Comparison of ENCODE assay signal across 24 mouse cellular contexts in genomic region chr3:105359636-105360035, GRCm38 (mm10).
DNase-seq lines count a peak whose midpoint lies in the region; ATAC-seq and TF ChIP-seq lines count a peak whose summit lies in the region.
"Had no signal": no experiment of that assay in that cellular context is flagged by ENCODE, and none has a peak within 500 bp of the region (broad histone marks: within the 10 kb centered on the region; RNA-seq: fewer than 3 reads in every experiment).

No protein-coding gene starts in this region.

- peaks cover 18% of the 10 kb centered on the region for H3K4me1 ChIP-seq in hindbrain, embryonic 12.5 days
- H3K4me1 ChIP-seq in neural tube, embryonic 11.5 days (ENCODE audit: control insufficient read depth, insufficient read depth, low read length), result no peaks in the 10 kb centered on the region
- H3K4me1 ChIP-seq in midbrain, postnatal 0 days (ENCODE audit: insufficient read depth, low read length), result peaks cover 6% of the 10 kb centered on the region; the same call in 1 of the 2 replicates
- H3K4me1 ChIP-seq: embryonic facial prominence, embryonic 13.5 days; limb, embryonic 12.5 days; liver, embryonic 13.5 days had no signal

- H3K27ac ChIP-seq in layer of hippocampus, adult 2 months, result peak overlapping the region; percentile 53; the same call in 1 of the 2 replicates
- peak overlapping the region; percentile 24; the same call in 1 of the 2 replicates for H3K27ac ChIP-seq in hindbrain, embryonic 12.5 days
- H3K27ac ChIP-seq in neural tube, embryonic 11.5 days (ENCODE audit: low read depth, low read length), result no peak overlapping the region
- H3K27ac ChIP-seq in midbrain, postnatal 0 days (ENCODE audit: low read depth, low read length), result no peak overlapping the region
- H3K27ac ChIP-seq: embryonic facial prominence, embryonic 13.5 days; heart, adult 2 months; limb, embryonic 12.5 days; liver, embryonic 13.5 days had no signal

- H3K4me3 ChIP-seq in layer of hippocampus, adult 2 months, result no peak overlapping the region
- H3K4me3 ChIP-seq in hindbrain, embryonic 12.5 days, result no peak overlapping the region
- no peak overlapping the region for H3K4me3 ChIP-seq in neural tube, embryonic 11.5 days (ENCODE audit: low read depth, low read length)
- H3K4me3 ChIP-seq in midbrain, postnatal 0 days (ENCODE audit: low read depth, low read length), result no peak overlapping the region
- H3K4me3 ChIP-seq: embryonic facial prominence, embryonic 13.5 days; heart, adult 2 months; limb, embryonic 12.5 days; liver, embryonic 13.5 days had no signal

- 39% methylated on average over 3 of the region's 3 CpGs for WGBS in hindbrain, embryonic 12.5 days
- WGBS in neural tube, embryonic 11.5 days, result 38% methylated on average over 3 of the region's 3 CpGs
- WGBS in midbrain, postnatal 0 days, result 48% methylated on average over 3 of the region's 3 CpGs

- H3K27me3 ChIP-seq in hindbrain, embryonic 12.5 days, result no peaks in the 10 kb centered on the region
- H3K27me3 ChIP-seq in neural tube, embryonic 11.5 days (ENCODE audit: control insufficient read depth, insufficient read depth, low read length), result no peaks in the 10 kb centered on the region
- no peaks in the 10 kb centered on the region for H3K27me3 ChIP-seq in midbrain, postnatal 0 days (ENCODE audit: insufficient read depth, low read length)
- H3K27me3 ChIP-seq: embryonic facial prominence, embryonic 13.5 days; limb, embryonic 12.5 days; liver, embryonic 13.5 days had no signal

- no peak overlapping the region for H3K9ac ChIP-seq in hindbrain, embryonic 12.5 days
- H3K9ac ChIP-seq in neural tube, embryonic 11.5 days (ENCODE audit: low read length), result no peak overlapping the region
- no peak overlapping the region for H3K9ac ChIP-seq in midbrain, postnatal 0 days (replicated peaks; ENCODE audit: low read length, poor library complexity, severe bottlenecking)
- H3K9ac ChIP-seq: embryonic facial prominence, embryonic 13.5 days; limb, embryonic 12.5 days; liver, embryonic 13.5 days; lung, embryonic 14.5 days had no signal

- peak; percentile 66; the same call in 1 of the 2 replicates for ATAC-seq in hindbrain, embryonic 12.5 days (ENCODE audit: low FRiP score)
- peak; percentile 41; the same call in 1 of the 2 replicates for ATAC-seq in neural tube, embryonic 11.5 days (ENCODE audit: insufficient read depth, low FRiP score, low TSS enrichment)
- no peak for ATAC-seq in midbrain, postnatal 0 days (ENCODE audit: low FRiP score)
- ATAC-seq: activated CD4-positive, CD25-positive, alpha-beta regulatory T cell, adult 4 months had no signal

- H3K36me3 ChIP-seq in hindbrain, embryonic 12.5 days, result no peaks in the 10 kb centered on the region
- H3K36me3 ChIP-seq in neural tube, embryonic 11.5 days (ENCODE audit: control insufficient read depth, insufficient read depth, low read length), result no peaks in the 10 kb centered on the region
- no peaks in the 10 kb centered on the region for H3K36me3 ChIP-seq in midbrain, postnatal 0 days (ENCODE audit: insufficient read depth, low read length)
- H3K36me3 ChIP-seq: embryonic facial prominence, embryonic 13.5 days; G1E; limb, embryonic 12.5 days; liver, embryonic 13.5 days had no signal

- peak; percentile 31 for DNase-seq in embryo, embryonic 11 days
- no peak for DNase-seq in embryo, embryonic 9.5 days (ENCODE audit: extremely low spot score)
- DNase-seq in layer of hippocampus, adult 2 months (ENCODE audit: low spot score in 2 of 2), result peak in 1 of 2 experiments; percentile 23
- DNase-seq in layer of hippocampus, postnatal 14 days (ENCODE audit: low spot score in 2 of 2), result no peak
- peak; percentile 22 for DNase-seq in neural tube, embryonic 11.5 days (ENCODE audit: low spot score)
- DNase-seq in gastrocnemius, postnatal 4 days (ENCODE audit: low spot score in 2 of 2), result no peak
- no peak for DNase-seq in midbrain, postnatal 0 days (ENCODE audit: low spot score)
- DNase-seq: adrenal gland, postnatal 10 days; cerebellum, adult 11 months; cerebellum, postnatal 36 days; gastrocnemius, postnatal 10 days; heart, adult 2 months; kidney, postnatal 36 days; layer of hippocampus, adult 9-11 months; liver, embryonic 13.5 days; lung, embryonic 14.5 days; lung, postnatal 36 days; right cerebral cortex, postnatal 4 days; thymus, adult 2 months had no signal

- H3K4me2 ChIP-seq in hindbrain, embryonic 12.5 days (replicated peaks), result no peak overlapping the region
- no peak overlapping the region for H3K4me2 ChIP-seq in neural tube, embryonic 11.5 days (ENCODE audit: low read depth)
- no peak overlapping the region for H3K4me2 ChIP-seq in midbrain, postnatal 0 days (ENCODE audit: low read depth, low read length, poor library complexity, severe bottlenecking)
- H3K4me2 ChIP-seq: embryonic facial prominence, embryonic 13.5 days; limb, embryonic 12.5 days; liver, embryonic 13.5 days; lung, embryonic 14.5 days had no signal

- H3K9me3 ChIP-seq in hindbrain, embryonic 12.5 days (replicated peaks), result no peaks in the 10 kb centered on the region
- no peaks in the 10 kb centered on the region for H3K9me3 ChIP-seq in neural tube, embryonic 11.5 days (ENCODE audit: control insufficient read depth, low read length)
- H3K9me3 ChIP-seq in midbrain, postnatal 0 days (ENCODE audit: low read length), result no peaks in the 10 kb centered on the region
- H3K9me3 ChIP-seq: embryonic facial prominence, embryonic 13.5 days; G1E; limb, embryonic 12.5 days; liver, embryonic 13.5 days had no signal

- peak; percentile 44 for TF ChIP-seq CTCF in layer of hippocampus, adult 2 months (conservative IDR thresholded peaks at IDR 0.05)
- TF ChIP-seq CTCF in midbrain, postnatal 0 days (IDR thresholded peaks at IDR 0.05), result no peak

Comparison
In these comparisons a context has a peak if more than half of its experiments do, and no peak if none do; other contexts are left out.
1. DNase-seq: peak in embryo, embryonic 11 days (single experiment) and neural tube, embryonic 11.5 days (single experiment); none in embryo, embryonic 9.5 days (single experiment), layer of hippocampus, postnatal 14 days (0 of 2), gastrocnemius, postnatal 4 days (0 of 2) and midbrain, postnatal 0 days (single experiment).
2. H3K27ac ChIP-seq: peak in layer of hippocampus, adult 2 months (single experiment) and hindbrain, embryonic 12.5 days (single experiment); none in neural tube, embryonic 11.5 days (single experiment) and midbrain, postnatal 0 days (single experiment).